Mouse (Mus musculus) CH12.LX (cell line): Measurements from ENCODE around the gene Cobl. TPM values are rescaled to one million over a fixed set of nuclear protein-coding genes. Genes with fewer than 3 reads are reported as not detected.

Experiments used
- DNase-seq: peaks from one replicate; pipeline ENCODE4 v3.0.0-alpha.2; 2013; ENCODE audit errors: extremely low read depth
- H3K27ac ChIP-seq: 2 replicates; pipeline ENCODE4 v1.5.1; 2012; ENCODE audit warnings: low read depth, mild to moderate bottlenecking, control low read depth, moderate library complexity; ENCODE audit not compliant: insufficient read depth
- H3K27me3 ChIP-seq: replicated peaks from 2 replicates; pipeline ENCODE3; 2012; ENCODE audit warnings: inconsistent platforms
- H3K36me3 ChIP-seq, 2 experiments: replicated peaks in 1 of 2; 2 replicates each; pipeline versions ENCODE3 to v1.6.1; 2012; ENCODE audit warnings: inconsistent platforms in 1 of 2, low read length in 1 of 2, mild to moderate bottlenecking in 1 of 2, mixed read lengths in 1 of 2, moderate library complexity in 1 of 2; ENCODE audit not compliant: control insufficient read depth in 1 of 2, insufficient read depth in 1 of 2
- H3K4me1 ChIP-seq, 2 experiments: 2 replicates each; pipeline ENCODE4 v1.6.1; 2012; ENCODE audit warnings: inconsistent platforms in 1 of 2, moderate library complexity in 1 of 2; ENCODE audit not compliant: insufficient read depth in 2 of 2, control insufficient read depth in 1 of 2
- H3K4me2 ChIP-seq: 2 replicates; pipeline ENCODE4 v1.6.1; 2012; ENCODE audit warnings: low read depth, mild to moderate bottlenecking, control low read depth; ENCODE audit not compliant: poor library complexity, insufficient read depth, severe bottlenecking
- H3K4me3 ChIP-seq, 3 experiments: fragments of 150-350 bp in 1 of 3; sonication (generic) in 1 of 3; replicated peaks in 1 of 3; 2 replicates each; pipeline versions ENCODE3 to v1.5.1; 2011 to 2012; ENCODE audit warnings: low read depth in 2 of 3, low read length in 2 of 3, mild to moderate bottlenecking in 2 of 3, moderate library complexity in 2 of 3, control low read depth in 1 of 3, improper control_type of control experiment in 1 of 3, inconsistent platforms in 1 of 3, mixed read lengths in 1 of 3; ENCODE audit not compliant: poor library complexity in 1 of 3
- H3K79me2 ChIP-seq: replicated peaks from 2 replicates; pipeline ENCODE4 v1.6.1; 2012; ENCODE audit warnings: mild to moderate bottlenecking, moderate library complexity; ENCODE audit not compliant: control insufficient read depth, poor library complexity, insufficient read depth, severe bottlenecking; ENCODE audit errors: extremely low read depth
- H3K9ac ChIP-seq: 2 replicates; pipeline ENCODE4 v1.6.1; 2012; ENCODE audit warnings: low read depth, mild to moderate bottlenecking, control low read depth, moderate library complexity; ENCODE audit not compliant: insufficient read depth
- H3K9me3 ChIP-seq: replicated peaks from 2 replicates; pipeline ENCODE3; 2012; ENCODE audit warnings: low read length, inconsistent platforms, mixed read lengths
- BHLHE40 ChIP-seq: IDR thresholded peaks from 2 replicates; pipeline ENCODE4 v1.6.1; 2011; ENCODE audit warnings: mild to moderate bottlenecking, low read depth, low read length, improper control_type of control experiment
- CHD1 ChIP-seq: IDR thresholded peaks from 2 replicates; pipeline ENCODE4 v1.6.1; 2012; ENCODE audit warnings: low read depth, low read length, improper control_type of control experiment, inconsistent platforms
- E2F4 ChIP-seq: IDR thresholded peaks from 2 replicates; pipeline ENCODE4 v1.6.1; 2011; ENCODE audit warnings: low read depth, low read length, improper control_type of control experiment; ENCODE audit not compliant: insufficient replicate concordance
- ETS1 ChIP-seq: conservative IDR thresholded peaks from 2 replicates; pipeline ENCODE4 v1.6.1; 2012; ENCODE audit warnings: low read depth, mild to moderate bottlenecking, inconsistent platforms, low read length, improper control_type of control experiment, moderate library complexity
- GABPA ChIP-seq: IDR thresholded peaks from 2 replicates; pipeline ENCODE4 v1.6.1; 2012; ENCODE audit warnings: low read depth, low read length, improper control_type of control experiment, inconsistent platforms; ENCODE audit not compliant: insufficient replicate concordance
- MAFK ChIP-seq: IDR thresholded peaks from 2 replicates; pipeline ENCODE4 v1.6.1; 2011; ENCODE audit warnings: low read length, improper control_type of control experiment; ENCODE audit not compliant: insufficient replicate concordance
- MAZ ChIP-seq: IDR thresholded peaks from 2 replicates; pipeline ENCODE4 v1.6.1; 2012; ENCODE audit warnings: low read depth, mild to moderate bottlenecking, inconsistent platforms, low read length, improper control_type of control experiment, moderate library complexity
- MEF2A ChIP-seq: IDR thresholded peaks from 2 replicates; pipeline ENCODE4 v1.6.1; 2014; ENCODE audit warnings: low read depth, mild to moderate bottlenecking, inconsistent platforms, low read length, improper control_type of control experiment, borderline replicate concordance
- NELFE ChIP-seq: IDR thresholded peaks from 2 replicates; pipeline ENCODE4 v1.6.1; 2011; ENCODE audit warnings: low read depth, low read length, improper control_type of control experiment
- POLR2A ChIP-seq: IDR thresholded peaks from 2 replicates; pipeline ENCODE4 v1.6.1; 2011; ENCODE audit warnings: low read depth, mild to moderate bottlenecking, improper control_type of control experiment, low read length
- POLR2AphosphoS2 ChIP-seq: IDR thresholded peaks from 2 replicates; pipeline ENCODE4 v1.6.1; 2011; ENCODE audit warnings: low read depth, low read length, improper control_type of control experiment
- RAD21 ChIP-seq: IDR thresholded peaks from 2 replicates; pipeline ENCODE4 v1.6.1; 2011; ENCODE audit warnings: low read depth, mild to moderate bottlenecking, low read length, improper control_type of control experiment, moderate library complexity
- SIN3A ChIP-seq: IDR thresholded peaks from 2 replicates; pipeline ENCODE4 v1.6.1; 2012; ENCODE audit warnings: low read length, improper control_type of control experiment, inconsistent platforms
- TBP ChIP-seq: conservative IDR thresholded peaks from 2 replicates; pipeline ENCODE4 v1.6.1; 2011; ENCODE audit warnings: low read depth, low read length, improper control_type of control experiment
- UBTF ChIP-seq: IDR thresholded peaks from 2 replicates; pipeline ENCODE4 v1.6.1; 2012; ENCODE audit warnings: low read depth, mild to moderate bottlenecking, inconsistent platforms, low read length, improper control_type of control experiment, moderate library complexity
- USF1 ChIP-seq: IDR thresholded peaks from 2 replicates; pipeline ENCODE4 v1.6.1; 2014; ENCODE audit warnings: low read depth, mild to moderate bottlenecking, inconsistent platforms, low read length, improper control_type of control experiment
- ZC3H11A ChIP-seq: IDR thresholded peaks from 2 replicates; pipeline ENCODE4 v1.6.1; 2012; ENCODE audit warnings: low read depth, mild to moderate bottlenecking, inconsistent platforms, low read length, improper control_type of control experiment
- ZKSCAN1 ChIP-seq: IDR thresholded peaks from 2 replicates; pipeline ENCODE4 v1.6.1; 2012; ENCODE audit warnings: low read depth, inconsistent platforms, low read length, improper control_type of control experiment, borderline replicate concordance
- ZNF384 ChIP-seq: IDR thresholded peaks from 2 replicates; pipeline ENCODE4 v1.6.1; 2012; ENCODE audit warnings: low read depth, low read length, improper control_type of control experiment, inconsistent platforms
- dilution Hi-C: fragments of 300-500 bp; cut with MboI; formaldehyde crosslinking; loops from 2 replicates; pipeline ENCODE4 v1.14.3; 2020; ENCODE audit warnings: low sequenced_read_pairs; ENCODE audit not compliant: extremely low pct_unique_long_range_greater_than_20kb, extremely low pct_ligation_motif_present
- in situ Hi-C: fragments of 300-500 bp; cut with MboI; formaldehyde crosslinking; loops from 3 replicates; pipeline ENCODE4 v1.14.3; 2019; ENCODE audit warnings: low sequenced_read_pairs, low pct_ligation_motif_present, low pct_unique_long_range_greater_than_20kb, mixed read lengths
- polyA plus RNA-seq: library from polyadenylated mRNA; unstranded; fragments of >175 nt; gene quantifications from 2 replicates; pipeline ENCODE4 v1.2.1, GENCODE M21; 2012; ENCODE audit warnings: low read depth; ENCODE audit not compliant: insufficient read length
- total RNA-seq, 2 experiments: library from RNA; depleted of rRNA; stranded (reverse); fragments of 300-350 nt in 1 of 2; fragments of >200 nt in 1 of 2; gene quantifications; 2 replicates each; pipeline ENCODE4 v1.2.3; 2012 to 2014

Gene Cobl
- total and polyA plus RNA-seq, 3 experiments: 0.06 to 0.13 TPM; not detected in 1

- no peak for DNase-seq
Observed at GRCm38 (mm10) chr11:12340697-12341096, 124.1 kb downstream of the Cobl start.

GRCm38 (mm10) chr11:12336145-12336544, 128.6 kb downstream of the Cobl start:
- Histone ChIP-seq H3K4me2 (no peak overlapping the region), H3K9me3 (no peaks in the 10 kb centered on the region), H3K36me3 (no peaks in the 10 kb centered on the region)

More at GRCm38 (mm10) chr11:12340697-12341096, 124.1 kb downstream of the Cobl start:
- H3K4me1 ChIP-seq: peaks cover 0 to 5% of the 10 kb centered on the region in 2 experiments; a peak in 2 of 4 replicates
- no peaks in the 10 kb centered on the region for H3K79me2 ChIP-seq
- no peak overlapping the region for H3K4me2 ChIP-seq
- dilution Hi-C loops: no loop called here
- H3K4me3 ChIP-seq: no peak overlapping the region
- H3K27me3 ChIP-seq: no peaks in the 10 kb centered on the region
- H3K27ac ChIP-seq: no peak overlapping the region
- TF ChIP-seq MEF2A (no peak), ZNF384 (no peak), GABPA (no peak), USF1 (no peak), ZC3H11A (no peak), TBP (no peak), RAD21 (no peak), POLR2AphosphoS2 (no peak), NELFE (no peak), UBTF (no peak), MAFK (no peak), MAZ (no peak)
- in situ Hi-C loops: no loop called here
- no peaks in the 10 kb centered on the region for H3K36me3 ChIP-seq
- H3K9me3 ChIP-seq: no peaks in the 10 kb centered on the region
- no peak overlapping the region for H3K9ac ChIP-seq

More at GRCm38 (mm10) chr11:12336145-12336544, 128.6 kb downstream of the Cobl start:
- H3K4me1 ChIP-seq: no peaks in the 10 kb centered on the region
- no peak for DNase-seq
- H3K27me3 ChIP-seq: no peaks in the 10 kb centered on the region
- no peak overlapping the region for H3K9ac ChIP-seq
- in situ Hi-C loops: no loop called here
- no peak overlapping the region for H3K27ac ChIP-seq
- H3K4me3 ChIP-seq: no peak overlapping the region
- no peaks in the 10 kb centered on the region for H3K79me2 ChIP-seq
- dilution Hi-C loops: no loop called here
- TF ChIP-seq ZNF384 (no peak), SIN3A (no peak), ETS1 (no peak), NELFE (no peak), MAZ (no peak), MEF2A (no peak), E2F4 (no peak), ZC3H11A (no peak), CHD1 (no peak), POLR2A (no peak), BHLHE40 (no peak), ZKSCAN1 (no peak)
- TF ChIP-seq, all 38 proteins: peak for 0
